Mouse (Mus musculus) gastrocnemius, postnatal 10 days (tissue): ENCODE results near the gene Wfdc12. TPM values are rescaled to one million over a fixed set of nuclear protein-coding genes. Genes with fewer than 3 reads are reported as not detected.
A peak's percentile ranks its signal among the peaks of the same experiment; 100 is the strongest.
"Not testable (repeated sequence)": the region's sequence is repeated elsewhere in the genome, so short reads cannot be mapped to it uniquely, and the experiment has no call there.

Experiments used
- DNase-seq: peaks from one replicate; pipeline ENCODE4 v3.0.0; 2021; ENCODE audit warnings: mixed read lengths
- long read RNA-seq, 2 experiments: library from polyadenylated mRNA; stranded (forward); transcript quantifications; one replicate each; pipeline ENCODE4 v2.0.0; 2021
- total RNA-seq, 2 experiments: library from RNA; stranded (reverse); gene quantifications; 2 replicates each; pipeline ENCODE4 v1.2.3; 2021

The Wfdc12 gene
- not detected for total RNA-seq
- long read RNA-seq, experiment 1, result 0 reads
- long read RNA-seq, experiment 2, result 0 reads

- DNase-seq, result no peak
These were observed at the start of gene Wfdc12 for GRCm38 (mm10) chr2:164190576-164190975. Gene Wfdc12, minus strand, starts transcription at chr2:164190608.

DNA sequence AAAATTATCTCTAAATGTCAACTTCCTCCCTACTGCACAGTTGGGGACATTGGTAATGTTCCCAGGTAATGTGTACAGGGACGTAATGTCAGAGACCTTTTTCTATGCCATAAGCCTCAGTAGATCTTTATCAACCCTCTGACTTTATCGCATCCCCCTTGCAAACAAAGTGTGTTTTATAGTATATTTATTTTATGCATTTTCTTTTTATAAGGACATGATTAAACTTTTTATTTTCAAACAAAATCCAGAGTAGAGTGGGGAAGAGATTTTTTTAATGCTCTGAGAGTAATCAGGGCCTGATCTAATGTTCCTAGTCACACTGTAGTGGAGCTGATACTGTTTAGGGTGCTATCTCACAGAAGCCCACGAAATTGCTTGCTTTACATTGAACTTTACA lies 48.0 kb upstream of the Wfdc12 start, which contains the start of gene Svs2:
Gene Svs2, minus strand, starts transcription at position 101 of the 400 bp plus-strand sequence.
- DNase-seq, result no peak

- DNase-seq, result no peak
These were observed 42.3 kb upstream of the Wfdc12 start for GRCm38 (mm10) chr2:164232671-164233070.

- no peak for DNase-seq
These were observed 38.1 kb upstream of the Wfdc12 start for GRCm38 (mm10) chr2:164228361-164229070.

DNA sequence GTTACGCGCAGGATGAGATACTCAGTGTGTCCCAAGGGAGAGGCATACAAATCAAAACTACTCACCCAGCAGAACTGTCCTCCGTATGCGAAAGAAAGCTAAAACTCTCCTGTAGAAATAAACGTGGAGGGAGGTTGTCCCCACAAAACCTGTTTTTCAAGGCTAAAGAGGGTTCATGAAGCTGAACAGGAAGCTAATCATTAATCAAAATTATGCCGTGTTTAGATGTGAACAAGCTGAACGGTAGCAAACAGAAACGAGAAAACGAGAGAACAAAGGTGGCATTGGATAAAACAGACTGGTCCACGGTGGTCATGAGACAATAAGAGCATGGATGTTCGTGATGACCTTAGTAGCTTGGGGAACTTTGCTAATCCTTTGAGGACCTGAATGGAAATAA lies 31.1 kb upstream of the Wfdc12 start, which contains the start of gene Wfdc15b:
Gene Wfdc15b, minus strand, starts transcription at position 139 of the 400 bp plus-strand sequence.
- DNase-seq, result no peak

DNA sequence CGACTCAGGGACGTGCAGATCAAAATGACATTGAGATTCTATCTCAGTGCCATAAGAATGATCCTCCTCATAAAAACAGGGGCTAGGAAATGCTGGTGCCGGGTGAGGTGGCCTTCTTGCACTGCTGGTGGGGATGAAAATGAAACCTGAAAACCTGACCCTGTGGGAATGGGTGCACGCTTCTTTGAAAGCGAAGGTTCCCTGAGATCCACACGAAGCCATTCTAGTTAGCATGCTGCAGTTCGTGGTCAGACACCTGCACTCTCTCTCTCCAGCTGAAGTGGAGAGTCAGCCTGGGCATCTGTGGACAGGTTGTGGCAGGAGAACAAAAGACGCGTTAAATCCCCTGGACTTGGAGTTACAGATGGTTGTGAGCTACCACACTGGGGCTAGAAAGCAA lies 28.9 kb upstream of the Wfdc12 start:
- no peak for DNase-seq

DNA sequence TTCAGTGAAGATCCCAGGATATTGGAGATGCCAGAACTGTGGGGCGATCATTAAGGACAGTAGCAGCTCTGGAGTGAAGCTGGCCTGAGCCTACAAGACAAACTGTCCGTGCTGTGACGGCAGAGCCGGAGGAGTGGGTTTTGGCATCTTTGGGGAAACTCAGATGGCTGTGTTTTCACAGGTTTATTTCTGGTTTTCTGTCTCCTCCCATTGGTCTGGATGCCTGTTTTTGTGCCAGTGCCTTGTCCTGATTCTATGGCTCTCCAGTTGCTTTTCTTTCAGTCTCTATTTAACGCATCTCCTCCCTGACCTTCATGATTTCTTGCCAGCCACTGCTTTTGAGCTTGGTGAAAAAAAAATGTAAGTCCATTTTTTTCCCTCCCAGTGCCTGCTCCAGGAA lies 22.3 kb upstream of the Wfdc12 start:
- no peak for DNase-seq

- DNase-seq, result no peak
These were observed 20.5 kb upstream of the Wfdc12 start for GRCm38 (mm10) chr2:164210892-164211291.

GRCm38 (mm10) chr2:164206676-164207075 lies 16.3 kb upstream of the Wfdc12 start:
- no peak for DNase-seq

- not testable (repeated sequence) for DNase-seq
These were observed 15.6 kb upstream of the Wfdc12 start for GRCm38 (mm10) chr2:164206011-164206410.

DNA sequence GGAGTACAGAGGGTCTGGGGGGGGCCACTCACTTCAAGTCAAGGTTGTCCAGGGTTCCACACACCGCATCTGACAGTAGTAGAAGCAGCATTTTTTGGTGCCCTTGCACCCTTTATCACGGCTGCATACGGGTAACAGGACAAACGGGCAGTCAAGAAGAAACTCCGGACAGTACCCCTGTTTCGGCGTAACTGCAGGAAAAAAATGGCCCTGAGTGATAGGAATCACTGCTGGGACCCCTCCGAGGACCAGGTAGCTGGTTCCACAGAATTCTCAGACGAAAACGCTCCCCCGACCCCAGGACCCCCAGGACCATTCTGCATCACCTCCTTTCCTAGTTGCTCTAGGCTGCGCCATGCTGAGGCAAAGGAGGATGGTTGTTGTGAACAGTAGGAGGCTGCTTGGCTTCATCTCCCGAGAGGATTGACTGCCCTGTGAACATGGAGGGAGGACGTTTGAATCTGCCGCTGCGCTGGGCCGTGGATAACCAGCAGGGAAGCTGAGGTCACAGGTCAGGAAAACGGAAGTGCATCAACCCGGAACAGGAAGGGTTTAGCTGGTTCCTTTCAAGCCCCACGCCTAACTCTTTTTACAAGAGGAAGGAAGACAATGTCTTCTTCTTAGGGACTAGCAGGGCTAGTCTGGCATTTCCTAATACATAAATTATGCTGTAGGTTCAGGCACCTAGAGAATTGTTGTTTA lies 9.4 kb upstream of the Wfdc12 start, which contains the start of gene Wfdc15a:
Gene Wfdc15a, minus strand, starts transcription at position 505 of the 702 bp plus-strand sequence.
- DNase-seq, result no peak

DNA sequence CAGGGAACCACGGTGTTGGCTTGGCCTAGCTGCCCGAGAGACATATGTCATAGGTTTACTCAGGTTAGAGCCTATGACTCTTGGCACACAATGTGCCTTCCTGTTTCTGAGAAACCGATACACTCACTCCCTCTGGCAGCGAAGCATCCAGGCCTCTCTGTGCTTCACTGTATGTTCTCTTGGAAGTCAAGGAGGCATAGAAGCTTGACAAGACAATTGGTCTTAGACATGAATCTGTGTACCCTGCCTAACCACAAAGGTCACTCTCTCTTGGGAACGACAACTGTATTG lies 6.2 kb upstream of the Wfdc12 start:
- no peak for DNase-seq

DNA sequence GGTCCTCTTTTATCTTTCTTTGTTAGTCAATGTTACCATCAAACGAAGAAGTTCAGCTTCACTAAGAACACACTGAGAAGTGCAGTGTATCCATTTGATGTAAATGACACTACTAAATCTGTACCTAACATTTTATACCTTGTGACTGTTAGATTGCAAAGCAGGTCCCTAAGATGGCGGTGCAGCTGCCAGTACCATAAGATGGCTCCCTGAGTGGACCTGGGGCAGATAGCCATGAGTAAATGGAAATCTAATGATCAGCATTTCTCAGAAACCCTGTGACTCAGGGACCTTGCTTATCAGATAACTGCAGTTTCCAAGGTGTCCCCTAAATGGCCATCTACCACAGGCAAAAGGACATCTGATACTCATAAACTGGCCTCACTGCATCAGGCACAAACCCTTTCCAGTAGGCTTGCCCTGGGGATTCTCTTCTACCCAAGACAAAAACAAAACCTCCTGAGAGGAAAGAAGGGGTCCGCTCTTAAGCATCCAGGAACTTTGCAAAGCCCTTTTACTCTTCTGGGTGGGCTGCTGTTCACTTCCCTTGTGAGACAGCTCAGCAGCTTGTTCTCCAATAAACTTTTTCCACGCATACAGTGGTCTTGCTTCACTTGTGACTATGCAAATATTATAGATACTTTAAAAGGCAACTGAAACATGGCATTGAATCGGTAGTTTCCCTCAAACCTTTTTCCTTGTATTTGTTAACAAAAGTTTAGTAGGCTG lies 5.7 kb upstream of the Wfdc12 start:
- DNase-seq, result no peak

GRCm38 (mm10) chr2:164194959-164195630 lies 4.7 kb upstream of the Wfdc12 start:
- DNase-seq, result no peak

DNA sequence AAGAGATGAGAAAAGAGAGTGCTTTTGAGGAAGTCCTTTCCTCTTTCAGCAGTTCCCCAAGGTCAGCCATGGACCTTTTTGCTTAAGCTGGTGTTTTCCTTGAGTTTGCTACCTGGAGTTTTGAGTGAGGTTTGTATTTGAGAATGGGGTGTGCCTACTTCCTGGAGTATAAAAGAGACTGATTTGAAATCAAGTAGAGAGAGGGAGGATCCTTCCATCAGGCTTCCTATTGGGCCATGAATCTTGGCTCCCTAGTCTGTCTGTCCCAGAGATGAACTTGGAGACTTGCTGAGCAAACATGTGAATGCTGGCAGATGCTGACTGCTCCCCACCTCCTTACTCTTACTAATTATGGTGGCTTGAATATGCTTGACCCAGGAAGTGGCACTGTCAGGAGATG lies 1.9 kb upstream of the Wfdc12 start:
- DNase-seq, result no peak

DNA sequence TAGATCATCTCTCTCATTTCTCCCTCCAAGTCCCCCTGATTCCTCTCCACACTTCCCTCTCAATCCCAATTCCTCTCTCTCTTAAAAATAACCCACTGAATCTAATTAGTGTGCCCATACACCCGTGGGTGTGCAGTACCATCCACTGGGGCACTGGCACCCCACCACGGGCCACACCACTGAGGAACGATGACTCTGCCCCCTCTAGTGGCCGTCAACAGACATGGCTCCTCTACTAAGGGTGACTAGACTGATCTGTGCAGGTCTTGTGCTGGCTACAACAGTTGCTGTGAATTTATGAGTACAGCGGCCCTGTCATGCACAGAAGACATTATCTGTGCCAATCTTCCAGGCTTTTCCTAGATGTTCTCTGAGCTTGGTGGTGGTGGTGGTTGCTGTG lies 1.7 kb downstream of the Wfdc12 start:
- DNase-seq, result no peak

GRCm38 (mm10) chr2:164184145-164184719 lies 6.2 kb downstream of the Wfdc12 start:
- no peak for DNase-seq

GRCm38 (mm10) chr2:164183340-164183739 lies 7.1 kb downstream of the Wfdc12 start:
- DNase-seq, result no peak

- no peak for DNase-seq
These were observed 7.6 kb downstream of the Wfdc12 start, which contains the start of gene Wfdc5 for GRCm38 (mm10) chr2:164182692-164183255. Gene Wfdc5, minus strand, starts transcription at chr2:164182742.

GRCm38 (mm10) chr2:164180770-164181169 lies 9.6 kb downstream of the Wfdc12 start:
- no peak for DNase-seq

DNA sequence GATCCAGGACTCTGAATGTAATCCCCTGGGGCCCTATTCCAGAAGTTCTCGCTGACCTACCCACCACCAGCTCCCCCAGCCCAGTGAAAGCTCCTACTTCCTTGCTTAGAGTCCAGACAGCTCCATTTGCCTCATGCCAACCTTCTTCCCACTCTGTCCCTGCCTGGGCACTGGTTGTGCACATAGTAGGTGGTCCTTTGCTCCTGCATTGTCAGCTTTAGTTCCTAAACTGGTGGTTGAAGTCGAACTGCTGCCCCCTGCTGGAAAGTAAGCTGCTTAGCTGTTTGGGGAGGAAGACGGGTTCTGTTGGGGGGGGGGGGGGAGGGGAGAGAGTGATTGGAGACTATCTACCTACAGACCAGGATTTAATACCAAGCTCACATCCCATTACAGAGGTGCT lies 10.3 kb downstream of the Wfdc12 start:
- DNase-seq, result peak; percentile 48

- DNase-seq, result no peak
These were observed 12.6 kb downstream of the Wfdc12 start for GRCm38 (mm10) chr2:164177831-164178230.
